Mouse (Mus musculus): Measurements from ENCODE around the gene Iqcn. TPM values are rescaled to one million over a fixed set of nuclear protein-coding genes. Genes with fewer than 3 reads are reported as not detected.
A peak's percentile ranks its signal among the peaks of the same experiment; 100 is the strongest.

Iqcn gene
- polyA plus RNA-seq, 1 experiment from 2014 or later: 0.05 TPM

DNA sequence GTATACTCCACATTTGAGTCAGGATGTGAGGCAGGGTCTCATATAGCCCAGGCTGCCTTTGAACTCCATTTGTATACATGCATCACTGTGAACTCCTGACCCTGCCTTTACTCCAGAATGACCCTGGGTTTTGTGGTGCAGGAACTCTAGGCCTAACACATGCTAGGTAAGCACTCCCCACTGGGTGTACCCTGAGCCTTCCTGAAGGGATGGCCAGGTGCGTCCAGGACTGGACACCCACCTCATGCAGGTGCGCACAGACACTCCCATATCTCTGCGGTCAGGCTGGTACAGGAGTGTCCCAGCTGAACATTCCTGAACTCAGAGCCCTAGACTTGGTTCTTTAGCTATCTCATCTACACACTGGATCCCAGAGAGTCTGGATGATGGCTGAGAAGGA is 29.1 kb upstream of the Iqcn start:
- ATAC-seq (replicated peaks; ENCODE audit: extremely low read depth, insufficient read depth, low FRiP score): no peak
- peak overlapping the region; percentile 81 for H3K9ac ChIP-seq (ENCODE audit: low read length)
- H3K4me3 ChIP-seq (ENCODE audit: low read length): peak overlapping the region; percentile 79
- peaks cover 11% of the 10 kb centered on the region for H3K36me3 ChIP-seq (ENCODE audit: control insufficient read depth, insufficient read depth)
- peak overlapping the region; percentile 90 for H3K4me2 ChIP-seq (ENCODE audit: low read depth, low read length)
- H3K27ac ChIP-seq (ENCODE audit: low read length): peak overlapping the region; percentile 94
- WGBS: 77% methylated on average over 3 of the region's 3 CpGs
- H3K4me1 ChIP-seq (ENCODE audit: control insufficient read depth, insufficient read depth, low read length): peaks cover 14% of the 10 kb centered on the region
- no peaks in the 10 kb centered on the region for H3K9me3 ChIP-seq (replicated peaks; ENCODE audit: control insufficient read depth, low read length)
- H3K27me3 ChIP-seq (ENCODE audit: control insufficient read depth, insufficient read depth, low read length): no peaks in the 10 kb centered on the region

DNA sequence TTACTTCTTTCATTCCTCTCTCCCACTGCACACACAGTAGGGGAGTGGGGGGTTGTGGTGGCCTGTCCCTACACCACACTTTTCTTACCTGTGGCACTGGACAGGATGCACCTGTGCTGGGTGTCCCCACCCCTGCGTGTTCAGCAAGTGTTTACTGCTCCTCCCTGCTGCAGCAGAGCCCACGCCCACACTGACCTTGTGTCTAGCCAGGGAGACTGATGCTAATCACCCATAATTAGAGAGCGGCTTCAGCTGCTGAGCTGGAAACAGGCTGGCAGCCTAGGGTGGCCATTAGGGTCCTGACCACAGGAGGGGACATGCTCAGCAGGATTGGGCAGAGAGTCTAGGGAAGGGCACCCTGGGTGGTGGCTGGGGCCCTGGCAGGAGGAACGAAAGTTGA is 28.5 kb upstream of the Iqcn start:
- Histone ChIP-seq H3K9me3 (replicated peaks; ENCODE audit: control insufficient read depth, low read length) (no peaks in the 10 kb centered on the region), H3K4me2 (ENCODE audit: low read depth, low read length) (peak overlapping the region; percentile 90), H3K27ac (ENCODE audit: low read length) (peak overlapping the region; percentile 94), H3K4me3 (ENCODE audit: low read length) (no peak overlapping the region), H3K27me3 (ENCODE audit: control insufficient read depth, insufficient read depth, low read length) (no peaks in the 10 kb centered on the region), H3K36me3 (ENCODE audit: control insufficient read depth, insufficient read depth) (peaks cover 13% of the 10 kb centered on the region), H3K4me1 (ENCODE audit: control insufficient read depth, insufficient read depth, low read length) (peaks cover 15% of the 10 kb centered on the region), H3K9ac (ENCODE audit: low read length) (peak overlapping the region; percentile 81)
- 72% methylated on average over 4 of the region's 4 CpGs for WGBS
- no peak for ATAC-seq (replicated peaks; ENCODE audit: extremely low read depth, insufficient read depth, low FRiP score)

DNA sequence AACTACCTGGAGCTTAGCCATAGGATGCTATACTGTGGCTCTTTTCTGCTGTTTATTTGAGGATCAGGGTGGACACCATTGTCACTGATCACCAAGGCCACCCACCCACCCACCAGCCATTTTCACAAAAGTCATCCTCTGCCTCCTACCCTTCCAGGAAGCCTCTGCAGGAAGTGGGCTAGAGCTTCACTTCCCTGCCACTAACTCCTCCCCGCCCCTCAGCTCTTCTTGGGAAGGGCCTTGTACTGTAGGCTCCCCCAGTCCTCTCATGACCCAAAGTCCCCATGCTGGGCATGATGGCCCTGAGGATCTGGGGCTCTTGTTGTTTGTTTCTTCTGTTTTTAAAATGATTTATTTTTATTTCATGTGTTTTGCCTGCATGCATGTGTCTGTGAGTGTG is 27.9 kb upstream of the Iqcn start:
- Histone ChIP-seq H3K4me2 (ENCODE audit: low read depth, low read length) (no peak overlapping the region), H3K36me3 (ENCODE audit: control insufficient read depth, insufficient read depth) (peaks cover 13% of the 10 kb centered on the region), H3K27me3 (ENCODE audit: control insufficient read depth, insufficient read depth, low read length) (no peaks in the 10 kb centered on the region), H3K9me3 (replicated peaks; ENCODE audit: control insufficient read depth, low read length) (no peaks in the 10 kb centered on the region), H3K4me3 (ENCODE audit: low read length) (no peak overlapping the region), H3K4me1 (ENCODE audit: control insufficient read depth, insufficient read depth, low read length) (peaks cover 15% of the 10 kb centered on the region), H3K27ac (ENCODE audit: low read length) (peak overlapping the region; percentile 94), H3K9ac (ENCODE audit: low read length) (no peak overlapping the region)
- no peak for ATAC-seq (replicated peaks; ENCODE audit: extremely low read depth, insufficient read depth, low FRiP score)
- 59% methylated on average over 1 of the region's 1 CpGs for WGBS

DNA sequence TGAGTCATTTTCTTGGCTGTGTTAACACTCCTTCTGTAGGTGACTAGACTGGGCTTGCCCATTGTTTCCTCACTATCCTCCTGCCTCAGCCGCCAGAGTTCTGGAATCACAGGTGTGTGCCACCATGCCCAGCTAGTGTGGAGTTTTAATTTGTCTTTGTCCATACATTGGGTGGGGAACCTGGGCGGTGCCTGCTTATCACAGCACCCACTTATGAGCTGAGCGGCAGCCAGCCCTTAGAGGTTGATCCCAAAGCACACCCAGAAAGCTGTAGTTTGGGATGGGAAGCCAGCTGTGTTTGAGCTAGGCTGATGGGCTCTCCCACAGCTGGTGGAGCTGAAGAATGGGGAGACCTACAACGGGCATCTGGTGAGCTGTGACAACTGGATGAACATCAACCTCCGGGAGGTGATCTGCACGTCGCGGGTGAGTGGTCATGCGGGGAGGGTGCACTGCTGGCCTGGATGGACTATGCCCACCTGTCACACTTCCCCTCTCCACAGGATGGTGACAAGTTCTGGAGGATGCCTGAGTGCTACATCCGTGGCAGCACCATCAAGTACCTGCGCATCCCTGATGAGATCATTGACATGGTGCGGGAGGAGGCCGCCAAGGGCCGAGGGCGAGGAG is 25.7 kb upstream of the Iqcn start:
- Histone ChIP-seq H3K9ac (ENCODE audit: low read length) (no peak overlapping the region), H3K4me2 (ENCODE audit: low read depth, low read length) (no peak overlapping the region), H3K4me3 (ENCODE audit: low read length) (no peak overlapping the region), H3K27me3 (ENCODE audit: control insufficient read depth, insufficient read depth, low read length) (no peaks in the 10 kb centered on the region), H3K27ac (ENCODE audit: low read length) (no peak overlapping the region), H3K9me3 (replicated peaks; ENCODE audit: control insufficient read depth, low read length) (no peaks in the 10 kb centered on the region), H3K4me1 (ENCODE audit: control insufficient read depth, insufficient read depth, low read length) (peaks cover 19% of the 10 kb centered on the region), H3K36me3 (ENCODE audit: control insufficient read depth, insufficient read depth) (peaks cover 13% of the 10 kb centered on the region)
- no peak for ATAC-seq (replicated peaks; ENCODE audit: extremely low read depth, insufficient read depth, low FRiP score)
- 91% methylated on average over 15 of the region's 15 CpGs for WGBS

DNA sequence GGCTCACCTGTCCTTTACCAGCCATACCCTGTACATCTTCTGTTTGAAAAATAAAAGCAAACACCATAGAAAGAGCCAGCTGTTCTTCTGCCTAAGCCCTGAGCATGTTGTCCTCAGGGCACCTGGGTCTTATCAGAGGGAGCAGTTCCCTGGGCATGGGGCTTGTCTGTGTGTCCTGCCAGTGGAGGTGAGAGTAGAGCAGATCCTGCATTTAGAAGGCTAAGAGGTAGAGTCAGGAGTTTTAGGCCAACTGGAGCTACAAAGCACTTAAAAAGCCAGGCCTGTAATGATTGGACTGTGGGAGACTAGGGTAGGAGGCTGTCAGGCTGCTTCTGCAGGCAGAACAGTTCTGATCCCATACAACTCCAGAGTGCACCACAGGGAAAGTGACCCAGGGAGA is 24.6 kb upstream of the Iqcn start:
- ATAC-seq (replicated peaks; ENCODE audit: extremely low read depth, insufficient read depth, low FRiP score): no peak
- H3K4me2 ChIP-seq (ENCODE audit: low read depth, low read length): no peak overlapping the region
- H3K27ac ChIP-seq (ENCODE audit: low read length): no peak overlapping the region
- no peak overlapping the region for H3K9ac ChIP-seq (ENCODE audit: low read length)
- no peaks in the 10 kb centered on the region for H3K27me3 ChIP-seq (ENCODE audit: control insufficient read depth, insufficient read depth, low read length)
- H3K4me3 ChIP-seq (ENCODE audit: low read length): no peak overlapping the region
- no peaks in the 10 kb centered on the region for H3K9me3 ChIP-seq (replicated peaks; ENCODE audit: control insufficient read depth, low read length)
- H3K4me1 ChIP-seq (ENCODE audit: control insufficient read depth, insufficient read depth, low read length): peaks cover 21% of the 10 kb centered on the region
- peaks cover 13% of the 10 kb centered on the region for H3K36me3 ChIP-seq (ENCODE audit: control insufficient read depth, insufficient read depth)

DNA sequence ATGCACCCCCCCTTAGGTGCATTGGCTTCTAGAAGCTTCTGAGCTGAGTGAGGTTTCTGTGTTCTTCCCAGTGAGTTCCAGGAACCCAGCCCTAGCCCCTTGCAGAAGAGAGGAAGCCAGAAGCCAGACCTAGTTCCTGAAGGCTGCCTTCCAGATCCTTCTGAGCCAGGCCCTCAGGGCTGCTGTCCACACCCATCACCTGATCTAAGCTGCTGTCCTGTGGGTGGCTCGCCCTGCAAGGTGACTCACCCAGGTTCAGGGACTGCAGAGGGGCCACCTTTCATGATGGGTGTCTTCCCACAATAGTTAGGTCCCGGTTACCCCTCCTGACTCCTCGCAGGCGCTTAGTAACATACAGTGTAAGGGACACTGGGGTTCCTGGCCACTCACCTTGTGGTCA is 23.9 kb upstream of the Iqcn start:
- Histone ChIP-seq H3K4me1 (ENCODE audit: control insufficient read depth, insufficient read depth, low read length) (peaks cover 15% of the 10 kb centered on the region), H3K4me2 (ENCODE audit: low read depth, low read length) (no peak overlapping the region), H3K27ac (ENCODE audit: low read length) (no peak overlapping the region), H3K9ac (ENCODE audit: low read length) (peak overlapping the region; percentile 12; the same call in 1 of the 2 replicates), H3K9me3 (replicated peaks; ENCODE audit: control insufficient read depth, low read length) (no peaks in the 10 kb centered on the region), H3K27me3 (ENCODE audit: control insufficient read depth, insufficient read depth, low read length) (no peaks in the 10 kb centered on the region), H3K4me3 (ENCODE audit: low read length) (no peak overlapping the region), H3K36me3 (ENCODE audit: control insufficient read depth, insufficient read depth) (peaks cover 13% of the 10 kb centered on the region)
- WGBS: 90% methylated on average over 4 of the region's 4 CpGs
- no peak for ATAC-seq (replicated peaks; ENCODE audit: extremely low read depth, insufficient read depth, low FRiP score)

DNA sequence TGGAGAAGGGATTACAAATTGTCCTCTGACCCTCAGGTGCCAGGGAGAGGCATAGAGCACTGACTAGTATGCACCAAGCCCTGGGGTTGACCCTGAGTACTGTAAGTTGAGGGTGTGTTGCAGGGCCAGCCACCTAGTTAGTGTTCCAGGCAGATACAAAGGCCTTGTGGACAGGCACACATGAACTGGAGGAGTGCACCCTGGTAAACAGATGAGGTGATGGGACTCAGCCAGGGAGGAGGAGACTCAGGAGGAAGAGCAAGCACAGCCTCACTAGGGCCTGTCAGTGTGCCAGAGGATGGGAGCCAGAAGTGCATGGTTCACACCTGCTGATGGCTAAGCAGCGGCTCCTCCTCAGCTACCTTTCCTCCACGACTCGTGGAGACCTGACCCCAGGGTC is 23.2 kb upstream of the Iqcn start:
- Histone ChIP-seq H3K4me1 (ENCODE audit: control insufficient read depth, insufficient read depth, low read length) (peaks cover 10% of the 10 kb centered on the region), H3K4me2 (ENCODE audit: low read depth, low read length) (no peak overlapping the region), H3K4me3 (ENCODE audit: low read length) (no peak overlapping the region), H3K9me3 (replicated peaks; ENCODE audit: control insufficient read depth, low read length) (no peaks in the 10 kb centered on the region), H3K27ac (ENCODE audit: low read length) (no peak overlapping the region), H3K36me3 (ENCODE audit: control insufficient read depth, insufficient read depth) (peaks cover 13% of the 10 kb centered on the region), H3K27me3 (ENCODE audit: control insufficient read depth, insufficient read depth, low read length) (no peaks in the 10 kb centered on the region), H3K9ac (ENCODE audit: low read length) (no peak overlapping the region)
- WGBS: 75% methylated on average over 3 of the region's 3 CpGs
- ATAC-seq (replicated peaks; ENCODE audit: extremely low read depth, insufficient read depth, low FRiP score): no peak

DNA sequence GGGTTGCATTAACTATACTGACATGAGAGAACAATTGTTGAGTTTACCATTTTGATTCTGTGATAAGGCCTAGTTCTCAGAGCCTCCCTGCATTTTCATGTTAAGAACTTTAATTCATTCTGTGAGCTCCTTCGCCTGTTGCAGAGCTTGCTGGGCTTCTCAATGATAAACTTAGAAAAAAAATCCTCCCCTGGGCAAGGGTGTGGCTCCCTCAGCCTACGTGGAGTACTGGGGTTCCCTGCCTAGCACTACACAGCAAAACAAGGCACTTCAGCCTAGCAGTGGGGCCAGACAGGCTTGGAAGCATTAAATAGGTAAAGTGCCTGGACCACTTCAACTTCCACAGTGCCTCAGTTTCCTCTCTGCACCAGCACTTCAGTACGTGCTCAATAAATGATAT is 21.8 kb upstream of the Iqcn start:
- Histone ChIP-seq H3K4me1 (ENCODE audit: control insufficient read depth, insufficient read depth, low read length) (peaks cover 10% of the 10 kb centered on the region), H3K4me3 (ENCODE audit: low read length) (no peak overlapping the region), H3K9ac (ENCODE audit: low read length) (no peak overlapping the region; the same call in 1 of the 2 replicates), H3K36me3 (ENCODE audit: control insufficient read depth, insufficient read depth) (peaks cover 13% of the 10 kb centered on the region), H3K27ac (ENCODE audit: low read length) (peak overlapping the region; percentile 92), H3K27me3 (ENCODE audit: control insufficient read depth, insufficient read depth, low read length) (no peaks in the 10 kb centered on the region), H3K9me3 (replicated peaks; ENCODE audit: control insufficient read depth, low read length) (no peaks in the 10 kb centered on the region), H3K4me2 (ENCODE audit: low read depth, low read length) (no peak overlapping the region)
- no peak for ATAC-seq (replicated peaks; ENCODE audit: extremely low read depth, insufficient read depth, low FRiP score)
- WGBS: 73% methylated on average over 3 of the region's 3 CpGs

DNA sequence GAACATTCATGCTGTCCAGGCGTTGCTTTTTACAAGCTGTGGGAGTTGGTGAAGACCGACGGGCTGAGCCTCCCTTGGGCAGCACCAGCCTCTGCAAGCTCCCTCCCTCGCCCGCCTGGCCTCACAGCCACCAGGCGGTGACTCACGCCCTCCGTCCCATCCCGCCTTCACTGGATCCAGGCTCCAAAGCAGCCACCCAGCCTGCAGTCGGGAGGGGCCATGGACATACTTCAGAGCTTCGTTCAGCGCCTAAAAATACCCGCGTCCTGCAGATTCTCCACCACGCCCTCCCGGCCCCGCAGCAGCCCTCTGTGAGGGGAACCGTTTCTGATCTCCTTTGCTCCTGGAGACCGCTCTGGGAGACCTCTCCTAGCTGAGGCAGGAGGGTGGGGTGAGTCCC is 21.1 kb upstream of the Iqcn start:
- H3K27ac ChIP-seq (ENCODE audit: low read length): peak overlapping the region; percentile 92
- peak overlapping the region; percentile 8; the same call in 1 of the 2 replicates for H3K4me3 ChIP-seq (ENCODE audit: low read length)
- H3K9ac ChIP-seq (ENCODE audit: low read length): peak overlapping the region; percentile 57
- no peaks in the 10 kb centered on the region for H3K27me3 ChIP-seq (ENCODE audit: control insufficient read depth, insufficient read depth, low read length)
- H3K9me3 ChIP-seq (replicated peaks; ENCODE audit: control insufficient read depth, low read length): no peaks in the 10 kb centered on the region
- H3K4me2 ChIP-seq (ENCODE audit: low read depth, low read length): peak overlapping the region; percentile 44
- H3K4me1 ChIP-seq (ENCODE audit: control insufficient read depth, insufficient read depth, low read length): peaks cover 10% of the 10 kb centered on the region
- peak; percentile 90 for ATAC-seq (replicated peaks; ENCODE audit: extremely low read depth, insufficient read depth, low FRiP score)
- peaks cover 13% of the 10 kb centered on the region for H3K36me3 ChIP-seq (ENCODE audit: control insufficient read depth, insufficient read depth)
- WGBS: 9% methylated on average over 19 of the region's 19 CpGs
